Mouse (Mus musculus) liver, adult (tissue): ENCODE measurements at regions not wholly inside any gene's neighbourhood (a gene's known extent, or its start where the extent isn't known, plus 50 kb on each side); places are given as distances from the start of the nearest gene placed in this dataset.

Source experiments
- GATA4 ChIP-seq: IDR thresholded peaks from 2 replicates; pipeline ENCODE4 v1.6.1; 2014; ENCODE audit warnings: mild to moderate bottlenecking, low read length; ENCODE audit not compliant: insufficient replicate concordance

GRCm38 (mm10) chr5:45382804-45383203 lies 67.2 kb downstream of the Qdpr start:
- TF ChIP-seq GATA4, result no peak

GRCm38 (mm10) chr5:45378486-45378885 lies 71.5 kb downstream of the Qdpr start:
- no peak for TF ChIP-seq GATA4

- TF ChIP-seq GATA4, result no peak
Observed at GRCm38 (mm10) chr5:45373069-45373468, 77.0 kb downstream of the Qdpr start.

GRCm38 (mm10) chr5:45368451-45368850 lies 81.6 kb downstream of the Qdpr start:
- TF ChIP-seq GATA4, result no peak

GRCm38 (mm10) chr5:45360189-45360588 lies 89.8 kb downstream of the Qdpr start:
- no peak for TF ChIP-seq GATA4

GRCm38 (mm10) chr5:45340411-45340810 lies 109.6 kb downstream of the Qdpr start:
- TF ChIP-seq GATA4, result no peak

- no peak for TF ChIP-seq GATA4
Observed at GRCm38 (mm10) chr5:45336801-45337200, 113.2 kb downstream of the Qdpr start.

GRCm38 (mm10) chr5:45323500-45323899 lies 126.5 kb downstream of the Qdpr start:
- TF ChIP-seq GATA4, result no peak

GRCm38 (mm10) chr5:45318026-45318425 lies 132.0 kb downstream of the Qdpr start:
- no peak for TF ChIP-seq GATA4

- TF ChIP-seq GATA4, result no peak
Observed at GRCm38 (mm10) chr5:45301120-45301519, 148.9 kb downstream of the Qdpr start.

- no peak for TF ChIP-seq GATA4
Observed at GRCm38 (mm10) chr5:45298872-45299271, 151.2 kb downstream of the Qdpr start.

GRCm38 (mm10) chr5:45295134-45295533 lies 154.9 kb downstream of the Qdpr start:
- no peak for TF ChIP-seq GATA4

- no peak for TF ChIP-seq GATA4
Observed at GRCm38 (mm10) chr5:45292833-45293546, 157.0 kb downstream of the Qdpr start.

GRCm38 (mm10) chr5:45292383-45292782 lies 157.7 kb downstream of the Qdpr start:
- TF ChIP-seq GATA4, result peak; percentile 94

GRCm38 (mm10) chr5:45291752-45292151 lies 158.3 kb downstream of the Qdpr start:
- no peak for TF ChIP-seq GATA4

GRCm38 (mm10) chr5:45291276-45291675 lies 158.8 kb downstream of the Qdpr start:
- TF ChIP-seq GATA4, result no peak

- no peak for TF ChIP-seq GATA4
Observed at GRCm38 (mm10) chr5:45286454-45286853, 163.6 kb downstream of the Qdpr start.
